ENCODE assay signal across 10 mouse cellular contexts in genomic region chr14:44843768-44844755, GRCm38 (mm10). TPM values are rescaled to one million over a fixed set of nuclear protein-coding genes. Genes with fewer than 3 reads are reported as not detected.
DNase-seq lines count a peak whose midpoint lies in the region; ATAC-seq lines count a peak whose summit lies in the region.
"Had no signal": no experiment of that assay in that cellular context is flagged by ENCODE, and none has a peak within 500 bp of the region (broad histone marks: within the 10 kb centered on the region; RNA-seq: fewer than 3 reads in every experiment).

No protein-coding gene starts in this region.

- no peaks in the 10 kb centered on the region for H3K9me3 ChIP-seq in embryonic facial prominence, embryonic 11.5 days (replicated peaks; ENCODE audit: control insufficient read depth, low read length)
- H3K9me3 ChIP-seq in intestine, embryonic 16.5 days (ENCODE audit: control insufficient read depth, low read length) = no peaks in the 10 kb centered on the region
- no peaks in the 10 kb centered on the region for H3K9me3 ChIP-seq in neural tube, embryonic 15.5 days (replicated peaks)

- H3K27me3 ChIP-seq in embryonic facial prominence, embryonic 11.5 days (ENCODE audit: control insufficient read depth, insufficient read depth, low read length) = no peaks in the 10 kb centered on the region
- H3K27me3 ChIP-seq in intestine, embryonic 16.5 days (replicated peaks; ENCODE audit: control insufficient read depth, insufficient read depth, low read length) = no peaks in the 10 kb centered on the region
- no peaks in the 10 kb centered on the region for H3K27me3 ChIP-seq in neural tube, embryonic 15.5 days (replicated peaks)
- H3K27me3 ChIP-seq: Patski had no signal

- H3K27ac ChIP-seq in embryonic facial prominence, embryonic 11.5 days (replicated peaks; ENCODE audit: low read depth, low read length) = no peak overlapping the region
- H3K27ac ChIP-seq in intestine, embryonic 16.5 days (ENCODE audit: low read length) = no peak overlapping the region
- H3K27ac ChIP-seq in neural tube, embryonic 15.5 days (replicated peaks) = no peak overlapping the region

- DNase-seq in kidney, postnatal 4 days = peak; percentile 11 to 17
- no peak for DNase-seq in kidney, postnatal 10 days
- no peak for DNase-seq in embryonic facial prominence, embryonic 11.5 days (ENCODE audit: low spot score)
- no peak for DNase-seq in right cerebral cortex, postnatal 25 days
- no peak for DNase-seq in adrenal gland, adult 8-10 months
- no peak for DNase-seq in right cerebral cortex, adult 18-20 months
- DNase-seq: lung, adult 2 months had no signal

- H3K4me1 ChIP-seq in embryonic facial prominence, embryonic 11.5 days (ENCODE audit: control insufficient read depth, insufficient read depth, low read length) = no peaks in the 10 kb centered on the region
- no peaks in the 10 kb centered on the region for H3K4me1 ChIP-seq in intestine, embryonic 16.5 days (ENCODE audit: control insufficient read depth, insufficient read depth, low read length)
- 0 out of 2 replicates have a peak, but pooled peaks cover 3% of the 10 kb centered on the region for H3K4me1 ChIP-seq in neural tube, embryonic 15.5 days

- H3K4me2 ChIP-seq in embryonic facial prominence, embryonic 11.5 days (ENCODE audit: low read depth, low read length) = peak overlapping the region; percentile 0; the same call in 1 of the 2 replicates
- H3K4me2 ChIP-seq in intestine, embryonic 16.5 days (ENCODE audit: low read depth, low read length) = peak overlapping the region; percentile 18; the same call in 1 of the 2 replicates
- H3K4me2 ChIP-seq in neural tube, embryonic 15.5 days = peak overlapping the region; percentile 41

- 40% methylated on average over 15 of the region's 15 CpGs for WGBS in embryonic facial prominence, embryonic 11.5 days
- 38% methylated on average over 15 of the region's 15 CpGs for WGBS in intestine, embryonic 16.5 days
- 42% methylated on average over 15 of the region's 15 CpGs for WGBS in neural tube, embryonic 15.5 days

- ATAC-seq in embryonic facial prominence, embryonic 11.5 days (replicated peaks; ENCODE audit: insufficient number of reproducible peaks, low FRiP score, low TSS enrichment, low read depth) = peak; percentile 48; the same call in 1 of the 2 replicates
- 0 out of 2 replicates have a peak, but pooled peaks have one; percentile 40 for ATAC-seq in intestine, embryonic 16.5 days
- ATAC-seq in neural tube, embryonic 15.5 days (ENCODE audit: low FRiP score) = peak; percentile 62
- ATAC-seq: Patski had no signal

- H3K36me3 ChIP-seq in embryonic facial prominence, embryonic 11.5 days (replicated peaks; ENCODE audit: control insufficient read depth, insufficient read depth, low read depth, low read length) = no peaks in the 10 kb centered on the region
- no peaks in the 10 kb centered on the region for H3K36me3 ChIP-seq in intestine, embryonic 16.5 days (ENCODE audit: control insufficient read depth, insufficient read depth, low read length)
- no peaks in the 10 kb centered on the region for H3K36me3 ChIP-seq in neural tube, embryonic 15.5 days

- H3K9ac ChIP-seq in embryonic facial prominence, embryonic 11.5 days (replicated peaks; ENCODE audit: low read length) = no peak overlapping the region
- H3K9ac ChIP-seq in intestine, embryonic 16.5 days (ENCODE audit: low read depth, low read length) = no peak overlapping the region
- H3K9ac ChIP-seq in neural tube, embryonic 15.5 days (replicated peaks) = no peak overlapping the region

- no peak overlapping the region for H3K4me3 ChIP-seq in embryonic facial prominence, embryonic 11.5 days (ENCODE audit: low read depth, low read length)
- H3K4me3 ChIP-seq in intestine, embryonic 16.5 days (ENCODE audit: low read length) = no peak overlapping the region
- H3K4me3 ChIP-seq in neural tube, embryonic 15.5 days (replicated peaks) = no peak overlapping the region

RNA-seq across cellular contexts. Expression of gene Ptgdr, which starts 15.1 kb away (rescaled TPM):
- polyA plus RNA-seq in embryonic facial prominence, embryonic 11.5 days (2014; fragmentation: Nextera tagmentation; extraction: Ambion mirVana) = 0.21 TPM in 1 of 2 replicates, not detected in the other
- not detected in 2 replicates for polyA plus RNA-seq in intestine, embryonic 16.5 days (2015; fragmentation: Nextera tagmentation; extraction: Ambion mirVana)
- polyA plus RNA-seq in neural tube, embryonic 15.5 days (2015; fragmentation: Nextera tagmentation; extraction: Ambion mirVana) = 0.73 and 0.83 TPM in 2 replicates
- not detected for total RNA-seq in adrenal gland, adult 8-10 months (2022)
- polyA plus RNA-seq: lung, adult 2 months; Patski had no signal

Comparison
In these comparisons a context has a peak if more than half of its experiments do, and no peak if none do; other contexts are left out.
1. DNase-seq: peak in kidney, postnatal 4 days (2 of 2); none in kidney, postnatal 10 days (single experiment), embryonic facial prominence, embryonic 11.5 days (single experiment), right cerebral cortex, postnatal 25 days (single experiment), adrenal gland, adult 8-10 months (single experiment) and right cerebral cortex, adult 18-20 months (single experiment).
2. Peak in every context shown above with its lines, with median percentiles within 50 percentile points of each other: ATAC-seq and H3K4me2 ChIP-seq.